ENCODE assay signal across 8 mouse cellular contexts in genomic region chr9:28247742-28248503, GRCm38 (mm10).
DNase-seq lines count a peak whose midpoint lies in the region; ATAC-seq lines count a peak whose summit lies in the region.

No protein-coding gene starts in this region.

- intact Hi-C loops in left cerebral cortex, postnatal 25 days (cut with DNase I), result loop anchor here (1.0 to 5.0 kb wide), 2 partner anchors 456 to 838 kb away; partner anchors contain the start of gene Opcml
- intact Hi-C loops in left cerebral cortex, postnatal 4 days (cut with DNase I), result loop anchor here (2.0 to 10.0 kb wide), 2 partner anchors 453 to 837 kb away; partner anchors contain the start of gene Opcml

- no peaks in the 10 kb centered on the region for H3K36me3 ChIP-seq in forebrain, embryonic 11.5 days (ENCODE audit: control insufficient read depth, insufficient read depth, low read length)
- no peaks in the 10 kb centered on the region for H3K36me3 ChIP-seq in midbrain, embryonic 14.5 days (ENCODE audit: control insufficient read depth, insufficient read depth, low read length)

- no peak overlapping the region for H3K4me3 ChIP-seq in forebrain, embryonic 11.5 days (ENCODE audit: low read depth, low read length)
- H3K4me3 ChIP-seq in midbrain, embryonic 14.5 days (replicated peaks; ENCODE audit: low read depth, low read length), result no peak overlapping the region

- H3K4me2 ChIP-seq in forebrain, embryonic 11.5 days (ENCODE audit: low read depth, low read length, severe bottlenecking), result no peak overlapping the region
- no peak overlapping the region for H3K4me2 ChIP-seq in midbrain, embryonic 14.5 days (ENCODE audit: low read length)

- 65% methylated on average over 7 of the region's 7 CpGs for WGBS in forebrain, embryonic 11.5 days
- 57% methylated on average over 7 of the region's 7 CpGs for WGBS in midbrain, embryonic 14.5 days

- no peak overlapping the region for H3K27ac ChIP-seq in forebrain, embryonic 11.5 days (ENCODE audit: low read depth, low read length)
- no peak overlapping the region for H3K27ac ChIP-seq in midbrain, embryonic 14.5 days (replicated peaks; ENCODE audit: low read depth, low read length)

- no peaks in the 10 kb centered on the region for H3K9me3 ChIP-seq in forebrain, embryonic 11.5 days (ENCODE audit: control insufficient read depth, low read length)
- no peaks in the 10 kb centered on the region for H3K9me3 ChIP-seq in midbrain, embryonic 14.5 days (ENCODE audit: control insufficient read depth, low read length)

- no peaks in the 10 kb centered on the region for H3K27me3 ChIP-seq in forebrain, embryonic 11.5 days (ENCODE audit: control insufficient read depth, insufficient read depth, low read length)
- H3K27me3 ChIP-seq in midbrain, embryonic 14.5 days (ENCODE audit: control insufficient read depth, insufficient read depth, low read length), result no peaks in the 10 kb centered on the region

- peak; percentile 31 to 61 for DNase-seq in left cerebral cortex, postnatal 25 days (ENCODE audit: low spot score in 2 of 2)
- no peak for DNase-seq in left cerebral cortex, postnatal 4 days
- peak; percentile 1 for DNase-seq in c-Kit-positive CD71-negative TER-119-negative erythroid progenitor cells, embryonic 14.5 days (ENCODE audit: low read depth)
- DNase-seq in forebrain, embryonic 11.5 days (ENCODE audit: low spot score), result no peak
- peak; percentile 88 for DNase-seq in midbrain, embryonic 14.5 days
- DNase-seq in ovary, postnatal 14 days (ENCODE audit: low spot score), result no peak
- no peak for DNase-seq in gastrocnemius, postnatal 25 days

- no peak overlapping the region for H3K9ac ChIP-seq in forebrain, embryonic 11.5 days (ENCODE audit: low read length)
- no peak overlapping the region for H3K9ac ChIP-seq in midbrain, embryonic 14.5 days (replicated peaks; ENCODE audit: low read length)

- H3K4me1 ChIP-seq in forebrain, embryonic 11.5 days (replicated peaks; ENCODE audit: control insufficient read depth, insufficient read depth, low read length), result no peaks in the 10 kb centered on the region
- H3K4me1 ChIP-seq in midbrain, embryonic 14.5 days (ENCODE audit: control insufficient read depth, insufficient read depth, low read length), result no peaks in the 10 kb centered on the region

- ATAC-seq in forebrain, embryonic 11.5 days (replicated peaks; ENCODE audit: low FRiP score), result 0 out of 2 replicates have a peak, but pooled peaks have one; percentile 56
- peak; percentile 48; the same call in 1 of the 2 replicates for ATAC-seq in midbrain, embryonic 14.5 days (ENCODE audit: low FRiP score, low TSS enrichment)
- ATAC-seq in erythroid progenitor cell, adult 5-6 weeks (replicated peaks; ENCODE audit: low FRiP score, poor library complexity, severe bottlenecking), result no peak

Comparison
In these comparisons a context has a peak if more than half of its experiments do, and no peak if none do; other contexts are left out.
1. DNase-seq: peak in left cerebral cortex, postnatal 25 days (2 of 2), c-Kit-positive CD71-negative TER-119-negative erythroid progenitor cells, embryonic 14.5 days (single experiment) and midbrain, embryonic 14.5 days (single experiment); none in left cerebral cortex, postnatal 4 days (single experiment), forebrain, embryonic 11.5 days (single experiment), ovary, postnatal 14 days (single experiment) and gastrocnemius, postnatal 25 days (single experiment).